Mouse (Mus musculus): ENCODE results near the gene Tuba1b. TPM values are rescaled to one million over a fixed set of nuclear protein-coding genes. Genes with fewer than 3 reads are reported as not detected.
A peak's percentile ranks its signal among the peaks of the same experiment; 100 is the strongest.
"Not testable (repeated sequence)": the region's sequence is repeated elsewhere in the genome, so short reads cannot be mapped to it uniquely, and the experiment has no call there.

Gene Tuba1b
- polyA plus RNA-seq, 1 experiment from 2014 or later, result 1,584 TPM

GRCm38 (mm10) chr15:98933833-98934216 lies 540 bp downstream of the Tuba1b start:
- H3K9ac ChIP-seq, result peak overlapping the region; percentile 99
- H3K4me3 ChIP-seq, result peak overlapping the region; percentile 87
- H3K4me1 ChIP-seq, result peaks cover 29% of the 10 kb centered on the region
- H3K4me2 ChIP-seq, result peak overlapping the region; percentile 83
- no peaks in the 10 kb centered on the region for H3K9me3 ChIP-seq
- WGBS, result under 1% methylated on average over 35 of the region's 35 CpGs
- H3K27me3 ChIP-seq (replicated peaks), result no peaks in the 10 kb centered on the region
- H3K36me3 ChIP-seq, result peaks cover 22% of the 10 kb centered on the region
- peak; percentile 76 for ATAC-seq (ENCODE audit: extremely low read depth, insufficient number of reproducible peaks, low FRiP score, low TSS enrichment)
- H3K27ac ChIP-seq (replicated peaks), result peak overlapping the region; percentile 100

GRCm38 (mm10) chr15:98933004-98933671 lies 1.2 kb downstream of the Tuba1b start:
- Histone ChIP-seq H3K9ac (peak overlapping the region; percentile 99), H3K4me2 (peak overlapping the region; percentile 83), H3K4me1 (peaks cover 36% of the 10 kb centered on the region), H3K4me3 (peak overlapping the region; percentile 87), H3K36me3 (peaks cover 22% of the 10 kb centered on the region), H3K27ac (replicated peaks) (peak overlapping the region; percentile 100)
- H3K9me3 ChIP-seq; H3K27me3 ChIP-seq (replicated peaks); ATAC-seq (ENCODE audit: extremely low read depth, insufficient number of reproducible peaks, low FRiP score, low TSS enrichment): not testable (repeated sequence)
- WGBS, result 7% methylated on average over 8 of the region's 9 CpGs

- WGBS, result 80% methylated on average over 3 of the region's 3 CpGs
- Histone ChIP-seq H3K9ac (peak overlapping the region; percentile 61), H3K27me3 (replicated peaks) (no peaks in the 10 kb centered on the region), H3K4me2 (peak overlapping the region; percentile 11; the same call in 1 of the 2 replicates), H3K4me1 (peaks cover 37% of the 10 kb centered on the region), H3K27ac (replicated peaks) (peak overlapping the region; percentile 4; the same call in 1 of the 2 replicates), H3K4me3 (no peak overlapping the region), H3K9me3 (no peaks in the 10 kb centered on the region), H3K36me3 (peaks cover 22% of the 10 kb centered on the region)
- ATAC-seq (ENCODE audit: extremely low read depth, insufficient number of reproducible peaks, low FRiP score, low TSS enrichment), result no peak
Observed at GRCm38 (mm10) chr15:98930998-98931397, 3.4 kb downstream of the Tuba1b start.

GRCm38 (mm10) chr15:98930017-98930734 lies 4.2 kb downstream of the Tuba1b start:
- no peaks in the 10 kb centered on the region for H3K9me3 ChIP-seq
- H3K27ac ChIP-seq (replicated peaks), result peak overlapping the region; percentile 4; the same call in 1 of the 2 replicates
- no peak for ATAC-seq (ENCODE audit: extremely low read depth, insufficient number of reproducible peaks, low FRiP score, low TSS enrichment)
- peaks cover 22% of the 10 kb centered on the region for H3K36me3 ChIP-seq
- H3K4me2 ChIP-seq, result no peak overlapping the region
- 37% methylated on average over 8 of the region's 8 CpGs for WGBS
- peaks cover 29% of the 10 kb centered on the region for H3K4me1 ChIP-seq
- H3K4me3 ChIP-seq, result no peak overlapping the region
- H3K9ac ChIP-seq, result no peak overlapping the region; the same call in 1 of the 2 replicates
- no peaks in the 10 kb centered on the region for H3K27me3 ChIP-seq (replicated peaks)

- Histone ChIP-seq H3K4me1 (peaks cover 26% of the 10 kb centered on the region), H3K36me3 (peaks cover 22% of the 10 kb centered on the region), H3K27me3 (replicated peaks) (no peaks in the 10 kb centered on the region), H3K9me3 (no peaks in the 10 kb centered on the region), H3K4me3 (no peak overlapping the region), H3K4me2 (peak overlapping the region; percentile 38), H3K9ac (0 out of 2 replicates have a peak overlapping the region, but pooled peaks have one; percentile 54), H3K27ac (replicated peaks) (peak overlapping the region; percentile 50; the same call in 1 of the 2 replicates)
- WGBS, result 13% methylated on average over 13 of the region's 13 CpGs
- ATAC-seq (ENCODE audit: extremely low read depth, insufficient number of reproducible peaks, low FRiP score, low TSS enrichment), result no peak
Observed at GRCm38 (mm10) chr15:98928598-98929240, 5.6 kb downstream of the Tuba1b start.

GRCm38 (mm10) chr15:98927566-98927965 lies 6.8 kb downstream of the Tuba1b start:
- no peak overlapping the region for H3K27ac ChIP-seq (replicated peaks)
- WGBS, result 77% methylated on average over 5 of the region's 5 CpGs
- H3K9ac ChIP-seq, result peak overlapping the region; percentile 33; the same call in 1 of the 2 replicates

GRCm38 (mm10) chr15:98924682-98925081 lies 9.7 kb downstream of the Tuba1b start:
- Histone ChIP-seq H3K27ac (replicated peaks) (no peak overlapping the region), H3K4me2 (no peak overlapping the region), H3K4me3 (no peak overlapping the region), H3K36me3 (peaks cover 4% of the 10 kb centered on the region; the same call in 1 of the 2 replicates), H3K4me1 (peaks cover 12% of the 10 kb centered on the region; the same call in 1 of the 2 replicates), H3K9me3 (no peaks in the 10 kb centered on the region), H3K27me3 (replicated peaks) (no peaks in the 10 kb centered on the region), H3K9ac (no peak overlapping the region)
- 57% methylated on average over 3 of the region's 3 CpGs for WGBS
- ATAC-seq (ENCODE audit: extremely low read depth, insufficient number of reproducible peaks, low FRiP score, low TSS enrichment), result no peak

More at GRCm38 (mm10) chr15:98927566-98927965, 6.8 kb downstream of the Tuba1b start:
- ATAC-seq (ENCODE audit: extremely low read depth, insufficient number of reproducible peaks, low FRiP score, low TSS enrichment), result no peak
- H3K4me3 ChIP-seq, result no peak overlapping the region
- H3K4me2 ChIP-seq, result no peak overlapping the region
- no peaks in the 10 kb centered on the region for H3K27me3 ChIP-seq (replicated peaks)
- peaks cover 16% of the 10 kb centered on the region for H3K36me3 ChIP-seq
- H3K9me3 ChIP-seq, result no peaks in the 10 kb centered on the region
- H3K4me1 ChIP-seq, result peaks cover 21% of the 10 kb centered on the region

- H3K4me1 ChIP-seq, result peaks cover 6% of the 10 kb centered on the region; the same call in 1 of the 2 replicates
- H3K4me2 ChIP-seq, result no peak overlapping the region
- no peak for ATAC-seq (ENCODE audit: extremely low read depth, insufficient number of reproducible peaks, low FRiP score, low TSS enrichment)
- WGBS, result 72% methylated on average over 2 of the region's 2 CpGs
- peaks cover 4% of the 10 kb centered on the region; the same call in 1 of the 2 replicates for H3K36me3 ChIP-seq
- H3K27me3 ChIP-seq (replicated peaks), result no peaks in the 10 kb centered on the region
- no peaks in the 10 kb centered on the region for H3K9me3 ChIP-seq
- H3K27ac ChIP-seq (replicated peaks), result no peak overlapping the region
- no peak overlapping the region for H3K9ac ChIP-seq
- no peak overlapping the region for H3K4me3 ChIP-seq
Observed at GRCm38 (mm10) chr15:98923031-98923537, 11.3 kb downstream of the Tuba1b start.

- H3K4me3 ChIP-seq, result no peak overlapping the region
- WGBS, result 34% methylated on average over 3 of the region's 3 CpGs
- no peaks in the 10 kb centered on the region for H3K9me3 ChIP-seq
- H3K4me1 ChIP-seq, result peaks cover 5% of the 10 kb centered on the region; the same call in 1 of the 2 replicates
- H3K9ac ChIP-seq, result 0 out of 2 replicates have a peak overlapping the region, but pooled peaks have one; percentile 19
- H3K36me3 ChIP-seq, result peaks cover 4% of the 10 kb centered on the region; the same call in 1 of the 2 replicates
- H3K27ac ChIP-seq (replicated peaks), result no peak overlapping the region
- H3K4me2 ChIP-seq, result no peak overlapping the region
- no peak for ATAC-seq (ENCODE audit: extremely low read depth, insufficient number of reproducible peaks, low FRiP score, low TSS enrichment)
- H3K27me3 ChIP-seq (replicated peaks), result no peaks in the 10 kb centered on the region
Observed at GRCm38 (mm10) chr15:98922581-98922980, 11.8 kb downstream of the Tuba1b start.

- Histone ChIP-seq H3K9me3 (no peaks in the 10 kb centered on the region), H3K36me3 (peaks cover 4% of the 10 kb centered on the region; the same call in 1 of the 2 replicates), H3K4me2 (no peak overlapping the region), H3K27me3 (replicated peaks) (no peaks in the 10 kb centered on the region), H3K27ac (replicated peaks) (no peak overlapping the region), H3K4me3 (no peak overlapping the region), H3K4me1 (peaks cover 10% of the 10 kb centered on the region), H3K9ac (no peak overlapping the region)
- WGBS, result 86% methylated on average over 5 of the region's 5 CpGs
- ATAC-seq (ENCODE audit: extremely low read depth, insufficient number of reproducible peaks, low FRiP score, low TSS enrichment), result no peak
Observed at GRCm38 (mm10) chr15:98921510-98921909, 12.9 kb downstream of the Tuba1b start.

GRCm38 (mm10) chr15:98918499-98918895 lies 15.9 kb downstream of the Tuba1b start:
- H3K36me3 ChIP-seq, result peaks cover 18% of the 10 kb centered on the region
- H3K9me3 ChIP-seq; ATAC-seq (ENCODE audit: extremely low read depth, insufficient number of reproducible peaks, low FRiP score, low TSS enrichment); H3K27me3 ChIP-seq (replicated peaks): not testable (repeated sequence)
- H3K4me2 ChIP-seq, result peak overlapping the region; percentile 88
- peaks cover 27% of the 10 kb centered on the region for H3K4me1 ChIP-seq
- peak overlapping the region; percentile 67 for H3K27ac ChIP-seq (replicated peaks)
- WGBS, result 22% methylated on average over 8 of the region's 8 CpGs
- peak overlapping the region; percentile 85 for H3K9ac ChIP-seq
- peak overlapping the region; percentile 87 for H3K4me3 ChIP-seq
